Mouse (Mus musculus): ENCODE results near the gene Tmem119. TPM values are rescaled to one million over a fixed set of nuclear protein-coding genes. Genes with fewer than 3 reads are reported as not detected.

Gene Tmem119
- total RNA-seq (2021) = 10 to 100 TPM; 22.1 to 25.2 TPM

DNA sequence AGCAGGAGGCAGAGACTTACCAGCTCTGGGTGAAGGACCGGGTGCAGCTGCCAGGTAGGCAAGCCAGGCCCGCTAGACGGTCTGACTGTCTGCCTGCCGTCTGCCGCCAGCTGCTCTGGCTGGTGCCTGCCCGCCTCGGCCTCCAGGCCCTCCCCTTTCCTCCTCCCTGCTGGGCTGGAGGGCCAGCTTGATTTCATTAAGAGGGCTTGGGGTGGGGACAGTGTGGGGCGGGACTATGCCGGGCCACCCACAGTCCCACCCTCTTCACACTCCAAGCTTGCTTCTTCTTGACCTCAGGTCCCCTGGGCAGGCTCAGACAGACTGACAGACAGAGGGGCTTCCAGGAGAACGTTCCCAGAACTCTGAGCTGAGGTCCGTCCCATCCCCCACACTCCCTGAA lies at the start of gene Tmem119:
Gene Tmem119, minus strand, starts transcription at position 237 of the 400 bp plus-strand sequence.
- DNase-seq (ENCODE audit: low spot score in 2 of 2) = no peak

DNA sequence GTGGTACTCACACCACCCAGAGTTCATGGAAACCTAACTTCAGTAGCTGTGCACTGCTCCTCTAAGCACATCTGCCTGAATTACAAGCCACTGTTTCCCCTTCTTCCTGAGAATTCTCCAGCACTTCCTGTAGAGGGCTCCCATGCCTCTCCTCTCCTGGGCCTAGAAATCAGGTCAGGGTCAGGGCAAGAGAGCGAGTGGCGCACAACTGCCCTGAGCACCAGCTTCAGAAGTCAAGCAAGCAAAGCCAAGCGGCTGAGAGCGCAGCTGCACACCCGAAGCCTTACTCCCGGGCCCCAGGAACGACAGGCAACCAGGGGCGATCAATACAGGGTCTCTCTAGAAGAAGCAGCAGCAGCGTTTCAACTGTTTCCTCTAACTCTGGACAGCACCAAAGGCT lies 47.3 kb upstream of the Tmem119 start:
- no peak for DNase-seq (ENCODE audit: low spot score in 2 of 2)
- intact Hi-C loops (cut with DNase I) = no loop called here

More for the DNA sequence above, at the start of gene Tmem119:
- intact Hi-C loops (cut with DNase I) = no loop called here

DNA sequence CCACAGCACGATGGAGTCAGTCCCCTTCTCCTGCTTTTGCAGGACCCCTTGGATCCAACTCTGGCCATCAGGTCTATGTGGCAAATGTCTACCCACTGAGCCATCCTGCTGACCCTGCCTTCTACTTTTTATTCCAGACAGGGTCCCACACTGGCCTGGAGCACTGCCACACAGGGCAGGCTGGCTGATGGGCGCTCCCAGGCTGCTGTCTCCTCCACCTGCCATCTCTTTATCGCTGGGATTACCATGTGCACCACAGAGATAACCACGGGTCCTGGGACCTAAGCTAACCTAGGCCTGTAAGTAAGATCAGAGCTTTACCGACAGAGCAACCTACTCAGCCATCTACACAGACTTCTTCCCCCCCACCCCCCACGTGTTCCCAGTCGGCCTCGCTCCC lies 46.3 kb upstream of the Tmem119 start:
- intact Hi-C loops (cut with DNase I) = no loop called here
- no peak for DNase-seq (ENCODE audit: low spot score in 2 of 2)

DNA sequence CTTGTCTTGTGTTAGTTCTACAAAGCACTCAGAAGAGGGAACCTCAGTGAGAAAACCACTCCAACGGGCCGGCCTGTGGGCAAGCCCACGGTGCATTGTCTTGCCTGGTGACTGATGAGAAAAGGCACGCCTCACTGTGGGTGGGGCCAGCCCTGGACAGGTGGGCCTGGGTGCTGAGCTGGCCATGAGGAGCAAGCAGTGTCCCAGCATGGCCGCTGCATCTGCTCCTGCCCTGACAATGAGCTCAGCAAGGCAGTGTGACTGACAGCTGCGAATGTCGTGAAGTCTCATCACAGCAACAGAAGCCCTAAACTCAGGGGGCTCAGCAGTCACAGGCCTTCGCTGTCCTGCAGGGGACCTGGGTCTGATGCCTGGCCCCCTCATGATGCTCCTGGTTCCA lies 45.3 kb upstream of the Tmem119 start:
- DNase-seq (ENCODE audit: low spot score in 2 of 2) = no peak
- intact Hi-C loops (cut with DNase I) = loop anchor here (2.0 kb wide), 1 partner anchor 73 kb away; the partner anchor contains the start of genes Iscu and Sart3

DNA sequence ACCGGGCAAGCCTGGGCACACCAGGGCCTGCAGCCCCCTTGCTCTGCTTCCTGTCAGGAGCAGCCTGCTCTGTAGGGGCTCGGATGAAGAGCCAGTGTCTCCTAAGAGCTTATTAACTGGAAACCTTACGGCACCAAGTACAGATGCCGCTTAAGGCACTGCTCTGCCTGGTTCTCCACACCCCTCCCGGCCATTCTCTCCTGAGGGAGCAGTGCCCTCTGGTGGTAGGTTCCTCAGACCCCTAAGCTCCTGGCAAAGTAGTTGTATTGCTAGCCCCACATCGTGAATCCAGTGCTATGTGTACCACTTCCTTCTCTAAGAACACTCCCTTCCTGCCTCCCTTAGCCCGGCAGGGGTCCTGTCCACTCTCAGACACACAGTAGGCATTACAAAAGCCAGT lies 44.4 kb upstream of the Tmem119 start:
- DNase-seq (ENCODE audit: low spot score in 2 of 2) = peak; percentile 69 to 73
- intact Hi-C loops (cut with DNase I) = loop anchor here (2.0 kb wide), 1 partner anchor 72 kb away; the partner anchor contains the start of genes Iscu and Sart3

DNA sequence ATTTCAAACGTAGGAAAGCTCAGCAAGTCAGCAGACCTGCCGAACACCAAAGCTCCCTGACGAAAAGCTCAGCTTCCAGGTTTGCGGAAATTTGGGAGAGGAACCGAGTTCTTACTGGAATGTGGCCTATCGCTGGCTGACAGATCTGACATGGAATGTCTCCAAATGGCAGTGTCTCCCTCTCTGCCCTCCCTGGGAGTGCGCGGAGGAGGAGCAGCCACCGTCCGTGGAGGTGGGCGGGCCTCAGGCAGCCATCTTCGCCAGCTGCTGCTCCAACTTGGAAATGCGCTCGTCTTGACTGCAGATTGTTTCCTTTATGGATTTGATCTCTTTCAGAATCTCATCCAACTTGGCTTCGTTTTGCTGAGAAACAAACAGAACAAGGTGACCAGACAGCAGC lies 43.8 kb upstream of the Tmem119 start:
- intact Hi-C loops (cut with DNase I) = loop anchor here (2.0 kb wide), 1 partner anchor 71 kb away; the partner anchor contains the start of genes Iscu and Sart3
- peak in 1 of 2 experiments; percentile 46 for DNase-seq (ENCODE audit: low spot score in 2 of 2)

DNA sequence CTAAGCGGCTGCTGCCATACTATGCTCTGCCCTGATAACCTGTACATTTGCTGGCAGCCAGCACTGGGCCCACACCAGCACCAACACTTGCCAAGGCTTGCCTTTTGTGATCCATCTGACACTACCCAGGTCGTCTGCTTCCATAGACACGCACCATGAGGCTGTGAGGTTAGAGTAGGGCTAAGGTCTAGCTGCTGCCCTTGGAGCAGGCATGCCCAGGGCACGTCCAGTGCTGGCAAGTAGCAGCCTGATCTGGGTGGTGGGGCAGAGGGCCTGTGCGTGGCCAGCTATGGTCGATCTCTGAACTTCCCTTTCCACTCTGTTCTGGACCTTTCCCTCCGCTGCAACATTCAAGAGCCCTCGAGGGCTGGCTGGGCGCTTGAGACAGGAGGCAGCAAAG lies 42.6 kb upstream of the Tmem119 start:
- intact Hi-C loops (cut with DNase I) = no loop called here
- DNase-seq (ENCODE audit: low spot score in 2 of 2) = no peak

DNA sequence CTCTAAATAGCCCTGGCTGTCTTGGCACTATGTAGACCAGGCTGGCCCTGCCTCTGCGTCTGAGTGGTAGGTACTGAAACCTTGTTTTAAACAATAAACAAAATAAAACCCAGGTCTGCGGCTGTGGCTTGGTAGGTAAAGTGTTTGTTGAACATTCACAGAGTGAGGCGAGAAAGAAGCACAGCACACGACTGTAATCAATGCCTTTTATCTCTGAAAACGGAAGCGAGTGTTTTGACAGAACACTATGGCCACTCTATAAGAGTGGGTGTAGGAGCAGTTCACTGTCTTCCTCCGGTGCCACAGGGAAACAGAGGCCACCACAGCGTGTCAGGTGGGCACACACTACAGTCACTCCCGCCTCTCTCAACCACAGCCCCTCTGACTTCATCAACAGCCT lies 41.9 kb upstream of the Tmem119 start:
- DNase-seq (ENCODE audit: low spot score in 2 of 2) = no peak
- intact Hi-C loops (cut with DNase I) = no loop called here

DNA sequence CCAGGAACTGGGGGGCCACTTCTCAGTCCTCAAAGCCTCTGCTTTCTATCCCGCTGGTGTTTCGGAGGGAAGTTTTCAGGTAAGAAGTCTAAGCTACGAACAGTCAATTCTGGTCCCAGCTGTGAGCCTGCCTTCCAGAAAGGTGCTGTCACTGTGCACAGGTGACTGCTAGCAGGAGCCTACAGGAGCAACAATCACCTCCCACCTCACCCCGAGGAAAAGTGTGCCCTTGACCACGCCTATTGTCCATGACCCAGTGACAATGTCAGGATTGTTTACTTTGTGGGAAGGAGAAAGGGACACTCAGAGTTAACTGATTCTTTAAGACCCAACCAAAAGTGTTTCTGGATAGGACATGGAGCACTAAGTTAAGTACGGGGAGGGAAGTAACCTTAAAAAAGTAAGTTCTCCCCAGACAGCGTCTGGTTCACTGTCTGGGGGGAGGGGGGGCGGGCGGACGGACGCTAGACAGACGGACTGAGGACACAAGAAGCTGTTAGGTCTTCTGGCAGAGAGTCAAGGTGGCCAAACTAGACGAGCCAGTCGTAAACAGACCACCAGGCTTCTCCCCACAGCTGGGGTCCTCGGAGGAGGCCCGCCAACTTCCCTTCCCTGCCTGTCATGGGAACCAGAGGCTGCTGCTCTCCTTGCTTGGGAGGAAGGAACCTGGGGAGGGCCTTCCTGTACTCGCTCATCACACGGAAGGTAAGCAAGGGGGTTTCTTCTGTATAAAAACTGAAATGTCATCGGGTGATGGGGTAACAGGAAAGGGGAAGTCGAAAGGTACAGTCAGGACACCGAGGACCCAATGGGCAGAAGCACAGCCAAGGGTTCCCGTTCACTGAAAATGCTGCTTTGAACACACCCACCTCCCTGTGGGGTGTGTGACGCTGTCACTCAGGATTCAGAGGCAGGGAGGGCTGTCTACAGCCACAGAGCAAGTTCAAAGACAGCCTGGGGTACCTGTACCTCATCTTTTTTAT lies 41.2 kb upstream of the Tmem119 start:
- intact Hi-C loops (cut with DNase I) = no loop called here
- DNase-seq (ENCODE audit: low spot score in 2 of 2) = no peak

DNA sequence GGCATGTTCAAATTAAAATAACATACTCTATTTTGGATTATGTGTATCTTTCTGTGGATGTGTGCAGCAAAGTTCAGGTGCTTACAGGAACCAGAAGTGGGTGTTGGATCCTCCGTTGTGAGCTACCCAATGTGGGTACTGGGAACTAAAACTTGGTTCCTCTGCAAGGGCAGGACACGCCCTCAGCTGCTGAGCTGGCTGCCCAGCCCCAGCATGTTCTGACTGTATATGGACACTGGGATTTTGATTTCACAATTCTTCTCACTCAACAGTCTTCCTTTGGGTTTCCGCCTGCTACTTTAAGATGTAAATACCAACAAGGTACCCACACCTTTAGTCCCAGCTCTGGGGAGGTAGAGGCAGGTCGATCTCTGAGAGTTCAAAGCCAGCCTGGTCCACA lies 40.1 kb upstream of the Tmem119 start:
- intact Hi-C loops (cut with DNase I) = no loop called here
- no peak for DNase-seq (ENCODE audit: low spot score in 2 of 2)

DNA sequence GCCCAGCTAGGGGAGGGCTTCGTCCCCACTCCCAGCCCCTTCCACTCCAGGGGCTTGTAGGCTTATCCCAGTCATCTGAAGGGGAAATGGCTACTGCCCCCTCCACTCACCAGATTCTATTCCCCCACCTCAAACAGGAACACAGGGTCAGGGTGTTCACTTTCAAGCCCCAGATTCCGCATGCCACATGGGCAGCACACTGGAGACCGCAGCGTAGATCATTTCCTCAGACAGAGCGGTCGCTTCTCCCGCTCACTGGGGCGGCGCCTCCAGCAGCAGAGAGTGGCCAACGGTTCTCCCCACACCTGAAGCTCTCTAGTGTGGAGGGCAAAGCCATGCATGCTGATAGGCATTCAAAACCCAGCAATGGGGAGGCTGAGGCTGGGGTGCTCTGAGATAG lies 36.6 kb upstream of the Tmem119 start:
- intact Hi-C loops (cut with DNase I) = no loop called here
- no peak for DNase-seq (ENCODE audit: low spot score in 2 of 2)

DNA sequence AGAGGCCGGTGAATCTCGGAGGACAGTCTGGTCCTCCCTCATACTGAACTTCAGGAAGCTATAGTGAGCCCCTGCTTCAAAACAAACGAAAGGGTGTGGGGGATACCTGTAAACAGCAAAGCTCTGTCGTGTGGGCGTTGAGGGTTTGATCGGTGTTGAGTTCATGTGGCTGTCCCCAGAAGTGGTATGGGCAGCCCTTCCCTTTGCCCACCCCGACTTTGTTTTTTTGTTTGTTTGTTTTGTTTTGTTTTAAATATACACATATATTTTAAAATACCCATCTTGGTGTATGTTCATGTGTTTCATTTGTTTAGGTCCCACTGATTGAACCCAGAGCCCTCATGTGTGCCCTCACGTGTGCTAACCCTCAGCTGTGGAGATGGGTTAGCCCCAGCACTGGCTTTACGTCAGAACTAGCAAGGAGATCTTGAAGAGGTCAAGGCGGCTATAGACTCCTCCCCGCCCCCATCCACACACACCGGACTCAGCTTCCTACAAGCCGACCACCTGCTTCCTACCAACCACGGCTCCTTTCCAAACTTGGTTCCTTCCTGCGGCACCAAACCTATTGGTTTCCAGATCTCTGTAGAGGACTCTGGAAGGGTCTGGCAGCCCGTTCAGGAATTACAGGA lies 33.1 kb upstream of the Tmem119 start:
- intact Hi-C loops (cut with DNase I) = no loop called here
- DNase-seq (ENCODE audit: low spot score in 2 of 2) = no peak

DNA sequence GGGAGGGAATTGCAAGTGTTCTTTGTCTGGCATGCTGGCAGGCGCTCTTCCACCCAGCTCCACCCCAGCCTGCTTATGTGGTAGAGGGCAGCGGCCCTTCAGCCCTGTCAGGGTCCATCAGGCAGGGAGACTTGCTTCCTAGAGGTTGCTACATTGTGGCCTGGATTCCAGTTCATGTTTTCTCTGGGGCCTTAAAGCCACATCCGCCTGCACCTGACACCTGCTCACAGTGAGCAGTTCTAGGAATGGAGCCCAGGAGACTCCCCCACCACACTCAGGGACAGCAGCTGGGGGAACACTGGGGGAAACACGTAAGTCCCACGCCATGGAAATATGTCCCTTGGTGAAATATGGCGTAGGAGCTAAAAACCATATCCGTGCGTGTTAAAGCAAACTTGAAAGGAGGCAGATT lies 32.2 kb upstream of the Tmem119 start, which contains the start of gene Selplg:
Gene Selplg, minus strand, starts transcription at position 155 of the 412 bp plus-strand sequence.
- DNase-seq (ENCODE audit: low spot score in 2 of 2) = no peak
- intact Hi-C loops (cut with DNase I) = no loop called here

DNA sequence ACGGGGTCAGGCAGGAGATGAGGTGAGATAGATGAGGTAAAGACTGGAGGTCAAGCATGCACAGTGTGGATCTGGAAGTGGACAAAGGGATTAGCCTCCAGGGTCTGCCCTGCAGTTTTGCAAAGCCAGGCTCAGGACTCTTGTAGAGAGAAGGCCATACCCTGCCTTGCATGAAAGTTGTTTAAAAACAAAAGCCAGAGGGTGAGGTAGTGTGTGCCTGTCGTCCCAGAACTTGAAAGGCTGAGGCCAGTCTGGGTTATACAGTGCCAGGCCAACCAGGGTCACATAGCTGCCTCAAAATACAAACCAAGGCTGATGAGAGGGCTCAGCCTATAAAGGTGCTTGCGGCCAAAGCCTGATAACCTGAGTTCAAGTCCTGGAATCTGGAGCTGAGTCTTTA lies 31.4 kb upstream of the Tmem119 start:
- no peak for DNase-seq (ENCODE audit: low spot score in 2 of 2)
- intact Hi-C loops (cut with DNase I) = no loop called here

DNA sequence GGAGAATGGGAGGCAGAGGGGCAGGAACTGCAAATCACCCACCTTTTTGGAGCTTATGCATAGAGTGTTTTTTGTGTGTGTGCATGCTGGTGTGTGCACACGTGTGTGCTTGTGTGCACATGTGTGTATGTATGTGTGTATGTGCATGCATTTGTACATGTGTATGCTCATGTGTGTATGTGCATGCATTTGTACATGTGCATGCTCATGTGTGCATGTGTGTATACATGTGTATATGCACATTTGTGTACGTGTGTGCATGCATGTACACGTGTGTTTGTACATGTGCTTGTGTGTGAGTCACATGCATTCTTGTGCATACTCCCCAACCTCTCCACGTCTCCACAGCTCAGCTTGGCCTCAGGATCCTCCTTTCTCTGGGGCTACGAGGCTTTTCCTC lies 30.5 kb upstream of the Tmem119 start:
- no peak for DNase-seq (ENCODE audit: low spot score in 2 of 2)
- intact Hi-C loops (cut with DNase I) = no loop called here

DNA sequence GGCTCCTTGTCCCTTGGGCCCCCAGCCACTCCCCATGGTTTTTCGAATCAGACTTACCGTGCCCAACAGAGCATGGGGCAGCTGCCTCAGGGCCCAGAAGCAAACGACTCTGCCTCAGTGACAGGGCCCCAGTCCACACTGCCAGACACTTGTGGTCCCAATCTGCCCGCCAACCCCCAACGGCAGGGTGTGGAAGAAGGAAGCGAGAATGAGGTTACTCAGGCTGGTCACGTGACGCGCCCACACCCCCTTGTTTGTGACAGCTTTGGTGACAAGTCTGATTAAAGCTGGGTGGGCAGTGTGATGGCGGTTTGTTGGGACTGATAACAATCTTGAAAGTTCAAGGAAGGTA lies 30.0 kb upstream of the Tmem119 start:
- no peak for DNase-seq (ENCODE audit: low spot score in 2 of 2)
- intact Hi-C loops (cut with DNase I) = no loop called here

DNA sequence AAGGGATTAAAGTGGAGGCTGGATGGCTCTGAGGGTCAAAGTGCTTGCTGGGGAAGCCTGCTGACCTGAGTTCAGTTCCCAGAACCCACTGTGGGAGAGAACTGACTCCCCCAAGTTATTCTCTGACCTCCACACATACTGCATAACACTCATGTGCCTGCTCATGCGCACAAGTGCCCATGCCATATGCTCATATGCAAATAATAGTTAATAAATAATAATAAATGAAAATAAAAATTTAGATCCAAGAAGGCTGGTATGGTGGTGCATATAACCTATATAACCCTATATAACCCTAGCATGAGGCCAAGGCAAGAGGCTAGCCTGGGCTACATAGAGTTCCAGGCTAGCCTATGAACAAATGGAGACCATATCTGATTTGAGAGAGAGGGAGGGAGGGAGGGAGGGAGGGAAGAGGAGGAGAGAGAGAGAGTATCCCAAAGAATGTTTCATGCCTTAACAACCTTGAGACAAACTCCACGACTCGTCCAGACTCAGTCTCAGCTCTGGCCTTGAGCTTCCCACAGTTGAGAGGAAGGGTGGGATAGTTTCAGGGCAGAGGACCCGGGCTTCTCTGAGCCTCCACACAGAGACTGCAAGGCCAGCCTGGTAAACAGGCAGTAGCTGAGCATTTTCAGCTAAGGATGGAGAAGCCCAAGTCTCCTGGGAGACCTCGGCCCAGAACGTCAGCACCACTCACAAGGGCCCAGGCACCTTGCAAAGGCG lies 29.4 kb upstream of the Tmem119 start:
- intact Hi-C loops (cut with DNase I) = no loop called here
- no peak for DNase-seq (ENCODE audit: low spot score in 2 of 2)

DNA sequence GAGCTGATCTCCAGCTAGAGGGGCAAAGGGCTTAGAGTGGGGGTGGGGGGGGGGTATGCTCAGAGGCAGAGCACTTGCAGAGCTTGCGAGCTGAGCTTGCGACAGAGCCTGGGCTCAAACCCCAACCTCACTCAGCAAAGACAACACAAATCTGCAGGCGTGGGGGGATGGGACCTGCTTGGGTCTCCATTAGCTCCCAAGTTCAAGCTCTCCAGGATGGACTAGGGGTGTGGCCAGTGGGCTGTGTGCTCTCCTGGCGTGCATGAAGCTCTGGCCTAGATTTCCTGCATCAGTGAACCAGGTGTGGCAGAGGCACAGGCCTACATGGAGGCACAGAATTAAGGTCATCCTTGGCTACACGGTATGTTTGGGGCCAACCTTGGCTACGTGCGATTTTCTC lies 28.2 kb upstream of the Tmem119 start:
- no peak for DNase-seq (ENCODE audit: low spot score in 2 of 2)
- intact Hi-C loops (cut with DNase I) = no loop called here

DNA sequence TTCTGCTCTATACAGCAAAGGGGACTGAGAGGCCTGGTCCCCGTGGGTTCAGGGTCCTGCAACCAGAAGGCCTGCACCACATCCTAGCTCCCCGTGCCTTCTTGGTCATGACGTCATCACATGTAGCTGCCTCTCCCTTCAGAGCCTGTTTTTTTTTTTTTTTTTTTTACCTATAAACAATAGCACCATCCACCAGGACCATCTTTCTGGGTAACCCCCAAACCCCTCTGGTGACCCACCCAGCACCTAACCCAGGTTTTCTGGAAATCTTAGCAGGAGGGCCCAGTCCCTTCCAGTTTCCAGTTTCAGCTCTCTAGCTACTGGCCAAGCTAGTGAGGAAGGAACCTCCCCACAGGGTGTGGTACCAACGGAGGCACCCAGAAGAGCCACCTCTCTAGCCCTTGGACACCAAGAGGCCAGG lies 27.7 kb upstream of the Tmem119 start:
- intact Hi-C loops (cut with DNase I) = no loop called here

DNA sequence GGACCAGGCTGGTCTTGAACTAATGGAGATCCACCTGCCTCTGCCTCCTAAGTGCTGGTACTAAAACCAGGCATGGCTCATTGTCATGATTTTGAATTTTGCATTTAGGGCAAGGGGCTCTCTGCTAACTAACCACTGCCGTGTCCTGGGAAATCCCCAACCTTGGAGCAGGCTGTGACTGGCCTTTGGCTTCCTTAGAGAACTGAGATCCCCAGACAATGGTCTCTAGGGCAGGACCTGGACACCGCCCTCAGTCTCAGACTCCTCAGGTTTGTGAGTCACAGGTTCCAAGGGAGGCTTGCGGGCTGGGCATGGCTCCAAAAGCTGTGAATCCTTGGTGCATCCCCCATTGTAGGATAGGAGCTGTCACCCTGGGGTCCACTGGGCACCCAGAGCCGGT lies 26.3 kb upstream of the Tmem119 start:
- intact Hi-C loops (cut with DNase I) = no loop called here
- no peak for DNase-seq (ENCODE audit: low spot score in 2 of 2)

More for the DNA sequence above, 27.7 kb upstream of the Tmem119 start:
- no peak for DNase-seq (ENCODE audit: low spot score in 2 of 2)
